Mouse (Mus musculus) spleen, adult 12 weeks (tissue): ENCODE data around the gene Sebox.

Experiments
- DNase-seq: peaks from one replicate; pipeline ENCODE4 v3.0.0; 2022; ENCODE audit warnings: low spot score

Sebox gene

DNA sequence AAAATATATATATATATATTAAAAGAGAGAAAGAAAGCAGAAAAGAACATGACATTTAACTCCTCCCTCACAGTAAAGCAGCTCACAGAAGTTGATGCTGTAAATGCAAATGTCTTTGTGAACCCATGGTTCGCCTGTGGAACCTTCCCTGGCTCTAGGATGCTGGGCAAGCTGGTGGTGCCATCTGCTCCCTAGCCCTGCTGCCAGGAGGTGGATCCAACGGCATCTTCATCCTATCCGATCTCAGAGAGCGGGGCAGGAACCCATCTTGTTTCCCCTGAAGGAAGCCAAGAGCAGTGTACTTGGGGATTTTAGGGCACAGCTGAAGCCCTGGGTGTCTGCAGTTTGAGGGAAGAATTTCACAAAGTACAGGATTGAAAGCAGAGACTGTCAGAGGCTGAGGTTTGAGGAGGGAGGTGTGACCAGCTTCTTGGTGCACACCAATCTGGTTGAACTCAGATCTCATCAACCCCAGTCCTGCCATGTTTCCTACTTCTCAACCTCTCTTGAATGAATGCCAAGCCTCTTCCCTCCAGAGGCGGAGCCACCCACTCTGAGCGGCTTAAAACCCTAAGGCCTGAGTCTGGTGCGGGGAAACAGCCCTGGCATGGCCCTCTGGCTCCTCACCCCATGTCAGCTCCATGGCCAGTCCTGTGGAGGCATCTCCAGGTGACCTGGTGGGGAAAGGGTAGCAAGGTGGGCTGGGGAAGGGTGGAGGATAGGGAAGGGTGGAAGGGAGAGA lies at the start of gene Sebox:
Gene Sebox (plus strand): TSS at position 539 of the 742 bp plus-strand sequence.
- DNase-seq, result no peak

DNA sequence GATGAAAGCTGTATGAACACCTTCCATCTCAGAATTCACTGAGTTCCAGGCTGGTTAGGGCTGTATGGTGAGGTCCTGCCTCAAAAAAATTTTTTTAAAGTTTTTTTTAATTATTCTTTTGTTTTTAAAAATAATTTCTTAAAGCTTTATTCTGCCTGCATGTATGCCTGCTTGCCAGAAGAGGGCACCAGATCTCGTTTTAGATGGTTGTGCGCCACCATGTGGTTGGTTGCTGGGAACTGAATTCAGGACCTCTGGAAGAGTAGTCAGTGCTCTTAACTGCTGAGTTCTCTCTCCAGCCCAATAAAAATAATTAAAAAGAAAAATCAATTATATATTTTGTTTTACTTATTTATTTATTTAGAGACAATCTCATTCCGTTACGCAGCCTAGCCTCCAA lies 49.6 kb upstream of the Sebox start:
- peak; percentile 45 for DNase-seq

DNA sequence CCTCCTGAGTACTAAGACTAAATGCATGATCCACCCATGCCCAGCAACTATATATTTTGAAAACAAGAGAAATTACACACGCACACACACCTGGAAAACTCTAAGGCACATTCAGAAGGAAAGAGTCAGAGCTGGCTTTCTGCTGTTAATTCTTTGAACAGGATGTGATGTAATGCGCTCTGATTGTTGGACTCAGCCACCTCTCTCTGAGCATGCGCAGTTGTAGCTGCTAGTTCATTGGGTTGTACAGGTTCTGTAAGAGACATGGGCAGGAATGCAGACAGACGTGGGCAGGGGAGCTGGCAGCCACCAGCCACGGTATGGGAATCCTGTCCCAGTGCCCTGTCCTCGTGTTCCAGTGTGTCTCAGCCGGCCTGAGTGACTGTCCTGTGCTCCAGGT lies 49.0 kb upstream of the Sebox start:
- no peak for DNase-seq

DNA sequence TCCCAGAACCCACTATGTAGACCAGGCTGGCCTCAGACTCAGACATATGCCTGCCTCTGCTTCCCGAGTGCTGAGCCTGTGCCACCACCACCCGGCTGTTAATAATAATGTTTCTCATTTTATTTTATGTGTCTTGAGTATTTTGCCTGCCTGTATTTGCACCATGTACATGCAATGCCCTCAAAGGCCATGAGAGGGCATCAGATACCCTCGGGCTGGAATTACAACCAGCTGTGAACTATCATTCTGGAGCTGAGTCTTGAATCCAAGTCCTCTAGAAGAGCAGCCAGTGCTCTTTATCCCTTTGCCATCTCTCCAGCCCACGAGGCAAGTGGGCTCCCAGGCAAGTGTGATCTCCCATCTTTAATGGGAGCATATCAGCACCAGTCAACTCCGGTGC lies 47.9 kb upstream of the Sebox start:
- DNase-seq, result peak; percentile 8

DNA sequence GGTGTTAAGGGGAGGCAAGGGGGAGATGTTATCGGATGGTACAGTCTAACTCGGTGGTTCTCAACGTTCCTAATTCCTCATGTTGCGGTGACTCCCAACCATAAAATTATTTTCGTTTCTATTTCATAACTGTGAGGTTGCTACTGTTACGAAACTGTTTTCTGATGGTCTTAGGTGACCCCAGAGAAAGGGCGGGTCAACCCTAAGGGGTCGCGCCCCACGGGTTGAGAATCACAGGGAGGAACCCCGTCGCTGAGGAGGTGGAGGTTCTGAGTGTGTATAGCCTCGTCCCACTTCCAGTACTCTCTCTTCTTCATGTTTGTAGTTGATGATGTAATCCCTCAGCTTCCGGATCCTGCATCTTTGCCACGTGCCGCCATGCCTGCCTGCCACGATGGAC lies 44.5 kb upstream of the Sebox start:
- no peak for DNase-seq

DNA sequence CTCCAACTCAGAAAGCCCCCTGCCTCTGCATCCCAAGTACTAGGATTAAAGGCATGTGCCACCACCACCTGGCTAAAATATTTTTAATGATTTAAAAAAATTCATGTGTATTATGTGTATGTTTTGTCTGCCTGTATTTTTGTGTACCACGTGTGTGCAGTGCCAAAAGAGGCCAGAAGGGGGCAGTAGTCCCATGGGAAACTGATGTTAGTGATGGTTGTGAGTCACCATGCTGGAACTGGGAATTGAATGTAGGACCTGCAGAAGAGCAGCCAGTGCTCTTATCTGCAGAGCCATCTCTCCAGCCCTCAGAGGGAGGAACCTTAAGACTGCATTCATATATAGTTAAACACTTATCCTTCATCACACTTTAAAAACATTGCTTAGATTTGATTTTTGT lies 41.4 kb upstream of the Sebox start:
- no peak for DNase-seq

DNA sequence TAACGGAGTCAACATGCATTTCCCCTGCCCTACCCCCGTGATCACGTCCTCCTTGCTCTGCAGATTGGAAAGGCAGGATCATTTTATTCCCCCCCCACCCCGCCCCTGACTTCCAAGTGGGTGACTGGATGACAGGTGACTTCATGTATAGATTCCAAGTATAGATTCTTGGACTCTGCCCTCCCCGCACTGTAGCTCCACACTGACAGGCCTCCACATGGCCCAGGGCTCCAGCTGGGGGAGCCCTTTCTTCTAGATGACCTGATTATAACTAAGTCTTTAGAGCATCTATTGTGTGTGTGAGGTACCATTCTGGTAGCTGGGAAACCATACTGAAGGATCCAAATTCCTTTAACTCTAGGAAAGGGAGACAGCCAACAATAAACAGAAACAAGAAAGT lies 40.6 kb upstream of the Sebox start:
- no peak for DNase-seq

DNA sequence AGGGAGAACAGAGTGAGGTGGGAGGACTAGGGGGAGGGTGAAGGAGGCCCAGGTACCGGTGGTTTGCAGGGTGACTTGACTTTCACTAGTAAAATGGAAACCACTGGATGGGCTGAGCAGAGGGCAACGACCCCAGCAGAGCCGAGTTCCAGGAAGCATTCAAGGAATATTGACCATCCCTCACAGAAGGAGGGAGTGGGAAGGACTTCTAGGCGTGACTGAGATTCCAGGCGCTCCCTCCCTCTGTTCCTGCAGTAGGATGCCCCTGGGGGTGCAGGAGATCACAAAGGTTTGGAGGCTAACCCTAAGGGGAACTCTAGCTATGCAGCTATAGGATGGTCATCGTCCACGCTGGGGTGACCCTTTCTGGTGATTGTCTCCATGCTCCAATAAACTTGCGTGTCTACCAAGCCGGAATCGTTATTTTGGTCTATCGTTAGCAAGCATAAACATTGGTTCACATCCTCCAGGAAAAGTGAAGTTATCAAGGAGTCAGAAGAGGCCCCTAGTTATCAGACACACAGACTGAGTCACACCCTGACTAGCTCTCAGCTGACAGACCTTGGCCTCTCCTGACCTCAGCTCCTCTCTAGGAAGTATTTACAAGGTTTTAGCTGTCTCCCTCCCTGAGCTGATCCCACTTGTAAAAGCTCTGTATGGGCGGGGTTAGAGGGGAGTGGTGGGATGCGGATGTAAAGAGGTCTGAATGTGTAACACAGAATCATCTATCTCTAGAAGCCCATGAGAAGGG lies 39.8 kb upstream of the Sebox start:
- no peak for DNase-seq

DNA sequence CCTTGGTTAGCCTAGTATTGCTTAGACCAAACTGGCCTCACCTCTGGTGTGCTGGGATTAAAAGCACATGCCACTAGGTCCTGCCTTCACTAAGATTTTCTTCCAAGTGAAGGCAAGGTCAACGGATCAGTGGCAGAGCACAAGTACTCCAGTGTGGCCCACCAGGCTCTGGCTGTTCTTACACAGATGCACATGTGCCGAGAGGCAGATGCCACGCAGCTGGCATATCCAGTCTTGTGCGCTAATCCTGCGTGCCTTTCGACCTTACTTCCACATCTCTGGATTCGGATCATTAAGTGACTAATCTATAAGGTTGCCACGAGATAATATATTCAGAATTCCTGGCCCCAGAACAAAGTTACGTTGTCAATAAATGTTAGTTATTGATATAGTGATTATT lies 38.1 kb upstream of the Sebox start:
- no peak for DNase-seq

DNA sequence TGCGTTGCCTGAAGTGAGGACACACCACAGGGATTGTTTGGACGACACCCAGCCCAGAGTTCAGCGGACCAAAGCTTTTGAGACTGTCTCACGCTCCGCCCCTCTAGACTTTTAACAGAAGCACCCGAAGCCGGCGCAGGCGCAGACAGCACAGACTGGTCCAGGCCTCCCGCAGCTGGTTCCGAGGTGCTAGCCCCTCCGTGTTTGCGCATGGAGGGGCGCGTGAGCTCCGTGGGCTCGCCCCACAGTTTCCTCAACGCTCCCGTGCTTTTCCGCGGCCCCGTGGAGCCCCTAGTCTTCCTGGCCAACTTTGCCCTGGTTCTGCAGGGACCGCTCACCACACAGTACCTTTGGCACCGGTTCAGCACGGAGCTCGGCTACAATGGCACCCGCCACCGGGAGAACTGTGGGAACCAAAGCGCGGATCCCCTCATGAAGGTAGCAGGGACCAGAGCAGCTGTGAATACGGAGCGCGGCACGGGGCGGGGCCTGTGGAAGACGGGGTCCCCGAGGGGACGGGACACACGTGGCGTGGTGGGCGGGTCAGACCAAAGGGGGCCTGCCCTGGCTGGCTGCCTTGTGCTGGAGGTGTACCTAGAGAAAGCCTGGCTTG lies 37.6 kb upstream of the Sebox start, which contains the start of gene Slc46a1:
Gene Slc46a1 (plus strand): TSS at position 130 of the 613 bp plus-strand sequence.
- peak; percentile 33 for DNase-seq

DNA sequence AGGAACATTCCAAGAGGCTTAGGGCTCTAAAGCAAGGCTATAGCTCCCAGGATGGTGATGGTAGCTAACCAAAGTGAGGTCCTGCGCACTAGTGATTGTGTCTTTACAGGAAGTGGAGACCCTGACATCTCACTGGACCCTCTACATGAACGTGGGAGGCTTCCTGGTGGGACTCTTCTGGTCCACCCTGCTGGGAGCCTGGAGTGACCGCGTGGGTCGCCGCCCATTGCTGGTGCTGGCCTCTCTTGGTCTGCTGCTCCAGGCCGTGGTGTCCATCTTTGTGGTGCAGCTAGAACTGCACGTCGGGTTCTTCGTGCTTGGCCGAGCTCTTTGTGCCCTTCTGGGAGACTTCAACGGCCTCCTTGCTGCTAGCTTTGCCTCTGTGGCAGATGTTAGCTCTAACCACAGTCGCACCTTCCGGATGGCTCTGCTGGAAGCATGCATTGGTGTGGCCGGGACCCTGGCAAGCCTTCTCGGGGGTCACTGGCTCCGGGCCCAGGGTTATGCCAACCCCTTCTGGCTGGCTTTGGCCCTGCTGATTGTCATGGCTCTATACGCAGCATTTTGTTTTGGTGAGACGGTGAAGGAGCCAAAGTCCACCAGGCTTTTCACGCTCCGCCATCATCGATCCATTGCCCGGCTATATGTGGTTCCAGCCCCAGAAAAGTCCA lies 36.9 kb upstream of the Sebox start:
- DNase-seq, result no peak

DNA sequence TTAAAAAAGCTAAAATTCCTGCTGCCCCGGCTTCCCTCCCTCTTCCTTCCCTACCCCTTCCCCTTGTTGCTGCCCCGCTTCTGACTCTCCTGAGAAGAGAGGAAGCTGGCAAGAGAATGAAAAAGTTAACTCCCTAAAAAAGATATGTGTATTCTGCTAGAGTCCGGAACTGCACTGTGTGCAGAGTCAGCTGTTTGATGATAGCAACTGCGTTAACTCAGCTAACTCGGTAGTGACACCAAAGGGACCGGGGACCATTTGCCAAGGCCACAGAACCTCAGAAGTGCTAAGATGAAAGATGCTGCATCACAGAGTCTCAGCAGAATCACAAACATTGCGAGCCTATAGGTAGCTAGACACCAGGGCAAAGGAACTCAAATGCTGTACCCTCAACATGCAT lies 35.7 kb upstream of the Sebox start:
- DNase-seq, result no peak

DNA sequence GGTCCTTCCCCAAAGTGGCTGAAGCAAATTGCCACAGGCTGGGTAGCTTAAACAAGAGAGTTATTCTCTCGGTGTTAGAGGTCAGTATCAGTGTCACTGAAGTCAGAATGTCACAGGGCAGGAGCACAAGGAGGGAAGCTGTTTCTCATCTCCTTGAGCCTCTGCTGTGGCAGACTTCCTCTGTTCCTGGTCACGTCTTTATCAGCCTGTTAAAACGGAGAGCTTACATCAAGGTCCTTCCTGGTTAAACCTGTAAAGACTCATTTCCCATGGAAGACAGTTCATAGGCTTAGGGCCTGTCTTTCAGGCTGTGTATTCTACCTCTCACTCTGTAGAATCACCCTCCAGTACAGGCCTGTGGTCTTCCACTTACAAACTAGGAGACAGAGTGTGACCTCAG lies 35.3 kb upstream of the Sebox start:
- no peak for DNase-seq

DNA sequence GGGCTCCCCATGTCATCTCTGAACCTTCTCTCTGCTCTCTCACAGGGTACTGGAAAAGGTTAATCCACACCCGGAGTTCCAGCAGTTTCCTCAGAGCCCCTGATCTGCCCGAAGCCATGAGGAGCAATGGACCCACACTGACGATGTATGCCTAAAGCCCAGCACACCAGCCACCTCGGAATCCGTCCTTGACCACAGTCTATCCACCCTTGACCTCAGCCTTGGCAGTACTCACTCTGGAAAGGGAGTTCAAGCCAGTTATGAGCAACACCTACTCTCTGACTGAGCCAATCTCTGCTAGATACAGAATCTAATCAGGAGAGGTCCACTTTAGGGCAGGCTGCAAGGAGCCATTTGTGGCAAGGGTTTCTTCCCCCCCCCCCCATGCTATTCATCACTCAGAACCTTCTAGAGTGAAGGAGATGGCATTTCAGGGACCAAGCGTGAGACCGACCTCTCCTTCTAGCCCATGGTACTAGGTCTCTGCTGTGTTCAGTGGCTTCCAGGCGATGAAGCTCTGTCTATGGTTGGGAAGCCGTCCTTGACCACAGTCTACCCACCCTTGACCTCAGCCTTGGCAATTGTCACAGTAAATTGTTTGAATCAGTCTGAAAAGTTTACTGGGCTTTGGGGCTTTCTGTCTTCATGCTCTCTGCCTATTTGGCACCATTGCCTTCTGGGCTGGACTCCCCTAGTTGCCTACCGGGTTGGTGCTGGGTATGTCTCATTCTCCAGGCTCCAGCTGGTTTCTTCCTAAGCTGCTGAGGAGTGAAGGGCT lies 31.7 kb upstream of the Sebox start:
- no peak for DNase-seq

DNA sequence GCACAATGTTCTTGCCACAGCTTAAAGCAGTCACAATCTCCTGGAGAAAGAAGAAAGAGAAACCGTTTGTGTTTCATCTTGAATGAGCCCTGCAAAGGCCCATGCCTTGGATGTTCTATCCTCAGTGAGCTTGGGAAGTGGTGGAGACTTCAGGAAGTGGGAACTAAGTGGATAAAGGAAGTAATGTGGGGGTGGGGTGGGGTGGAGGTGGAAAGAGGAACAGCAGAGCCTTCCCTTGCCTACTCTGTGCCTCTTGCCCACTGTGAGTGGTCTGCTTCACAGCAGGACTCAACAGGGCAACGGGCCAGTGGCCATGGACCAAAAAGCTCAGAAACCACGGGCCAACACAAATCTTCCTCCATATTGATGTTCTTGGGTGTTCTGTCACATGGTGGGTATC lies 28.0 kb upstream of the Sebox start:
- no peak for DNase-seq

DNA sequence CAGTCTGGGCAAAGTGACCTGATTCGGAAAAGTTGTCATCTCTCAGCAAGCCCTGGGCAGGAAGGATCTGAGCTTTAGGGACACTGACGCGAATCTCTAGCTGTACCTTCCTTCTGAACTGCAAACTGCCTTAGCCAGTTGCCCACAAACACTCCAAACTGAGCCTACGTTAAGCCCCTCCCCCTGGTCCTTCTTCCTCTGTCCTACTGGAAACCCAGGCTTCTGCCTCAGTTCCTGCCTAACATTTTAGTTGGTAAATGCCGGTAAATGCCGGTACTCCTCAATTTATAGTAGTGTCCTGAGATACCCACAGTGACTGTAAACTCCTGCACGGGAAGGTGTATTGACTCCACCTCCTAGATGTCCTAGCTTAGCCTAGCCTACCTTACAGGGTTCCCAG lies 19.6 kb upstream of the Sebox start:
- DNase-seq, result no peak

DNA sequence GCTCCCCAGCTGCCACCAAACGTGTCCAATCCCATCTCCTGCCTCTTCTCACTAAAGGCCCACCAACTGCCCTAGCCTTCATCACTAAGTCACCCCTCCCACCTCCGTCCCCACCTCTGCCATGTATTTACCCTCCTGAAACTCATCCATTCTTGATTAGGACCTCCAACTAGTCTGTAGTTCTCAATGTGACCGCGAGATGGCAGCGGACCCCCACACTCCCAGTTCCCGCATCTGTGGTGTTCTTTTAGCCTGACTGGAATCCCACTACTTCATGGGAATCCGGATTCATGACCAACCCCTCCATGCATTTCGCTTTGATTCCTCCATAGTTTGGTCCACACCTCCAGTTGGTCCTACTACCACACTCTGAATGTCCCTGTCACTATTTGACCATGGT lies 15.1 kb upstream of the Sebox start:
- peak; percentile 22 for DNase-seq

DNA sequence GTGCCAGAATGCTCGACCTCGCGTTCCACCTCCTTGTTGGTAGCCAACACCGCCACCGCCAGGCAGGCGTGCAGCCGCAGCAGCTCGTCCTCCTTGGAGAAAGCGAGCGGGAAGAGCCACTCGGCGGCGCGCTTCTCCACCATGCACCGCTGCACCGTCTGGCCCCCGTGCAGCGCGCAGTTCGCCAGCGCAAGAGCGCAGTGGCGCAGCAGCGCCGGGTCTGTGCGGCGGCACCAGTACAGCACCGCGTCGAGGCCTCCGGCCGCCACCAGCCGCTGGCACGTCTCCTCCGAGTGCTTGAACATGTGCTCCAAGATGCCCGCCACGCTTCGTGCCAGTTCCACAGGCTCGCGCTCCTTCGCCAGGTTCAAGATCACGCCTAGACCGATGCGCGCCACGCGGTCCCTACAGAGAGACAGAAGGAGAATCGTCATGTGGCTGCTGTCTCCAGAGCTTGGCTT lies 12.4 kb upstream of the Sebox start:
- no peak for DNase-seq

DNA sequence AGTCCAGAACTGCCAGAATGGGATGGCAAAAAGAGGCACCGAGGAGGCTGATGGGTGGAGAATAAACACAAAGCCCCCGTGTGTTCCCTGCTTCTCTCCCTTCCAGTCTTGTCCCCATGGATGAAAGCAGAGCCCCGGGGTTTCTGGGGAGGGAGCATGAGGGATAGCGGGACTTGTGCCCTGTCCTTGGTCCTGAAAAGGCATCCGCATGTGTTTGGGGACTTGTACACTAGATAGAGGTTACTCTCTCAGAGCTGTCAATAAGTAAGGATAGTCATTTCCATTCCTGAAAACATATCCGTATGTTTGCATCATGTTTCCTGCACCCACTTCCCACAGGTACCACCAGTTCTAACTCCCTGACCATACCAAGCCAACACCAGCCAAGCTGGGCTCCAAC lies 7.3 kb upstream of the Sebox start:
- no peak for DNase-seq

DNA sequence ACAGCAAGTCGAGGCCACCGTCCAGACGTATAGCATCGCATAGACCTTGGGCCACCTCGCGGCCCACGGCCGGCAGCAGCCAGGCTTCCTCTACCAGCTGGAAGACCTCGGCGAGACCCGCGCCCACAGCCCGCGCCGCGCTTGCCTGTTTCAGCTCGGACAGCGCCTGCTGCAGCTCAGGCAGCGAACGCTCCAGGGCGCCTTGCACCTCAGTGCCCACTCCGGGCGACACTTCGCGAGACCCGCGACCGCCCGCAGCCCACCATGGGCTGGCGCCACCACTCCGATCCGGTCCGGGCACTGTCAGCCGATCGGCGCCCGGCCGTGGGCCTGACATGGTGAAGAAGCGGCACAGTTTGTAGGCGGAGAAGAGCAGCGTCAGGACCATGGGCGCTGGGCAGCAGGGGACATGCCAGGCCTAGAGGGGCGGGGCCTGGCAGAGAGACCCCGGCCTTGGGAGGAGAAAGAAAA lies 6.1 kb upstream of the Sebox start:
- DNase-seq, result no peak
